Mouse (Mus musculus) gastrocnemius, adult 18-20 months (tissue): Measurements from ENCODE around the gene Abcg3. TPM values are rescaled to one million over a fixed set of nuclear protein-coding genes. Genes with fewer than 3 reads are reported as not detected.
"Not testable (repeated sequence)": the region's sequence is repeated elsewhere in the genome, so short reads cannot be mapped to it uniquely, and the experiment has no call there.

Experiments
- DNase-seq: peaks from one replicate; pipeline ENCODE4 v3.0.0; 2021; ENCODE audit warnings: low spot score
- long read RNA-seq, 2 experiments: library from polyadenylated mRNA; stranded (forward); transcript quantifications; one replicate each; pipeline ENCODE4 v2.0.0; 2021
- total RNA-seq, 2 experiments: library from RNA; stranded (reverse); gene quantifications; 2 replicates each; pipeline ENCODE4 v1.2.3; 2021

Abcg3 gene
- total RNA-seq = under 1 TPM in 1 of 2 experiments, not detected in 1; 0.11 TPM
- long read RNA-seq, experiment 1 = 0 reads
- long read RNA-seq, experiment 2 = 0 reads

DNA sequence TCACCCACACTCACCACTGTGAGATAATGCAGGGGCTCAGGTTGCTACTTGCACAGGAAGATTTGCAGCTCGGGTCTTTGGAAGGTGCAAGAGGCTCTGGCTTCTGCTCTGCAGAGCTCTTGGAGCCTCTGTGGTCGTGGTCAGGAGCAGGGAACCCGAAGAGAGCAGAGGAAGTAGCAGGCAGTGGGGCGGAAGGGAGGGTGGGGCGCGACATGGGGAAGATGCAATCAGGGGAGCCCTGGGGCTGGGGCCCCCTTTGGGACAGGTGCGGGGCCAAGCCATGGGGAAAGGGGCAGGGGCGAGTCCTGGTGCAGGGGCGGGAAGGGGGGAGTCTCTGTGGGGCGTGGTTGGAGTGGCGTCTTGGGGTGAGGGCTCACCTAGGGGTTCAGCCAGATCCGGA is at the start of gene Abcg3:
Gene Abcg3, minus strand, starts transcription at position 184 of the 400 bp plus-strand sequence.
- DNase-seq = no peak

DNA sequence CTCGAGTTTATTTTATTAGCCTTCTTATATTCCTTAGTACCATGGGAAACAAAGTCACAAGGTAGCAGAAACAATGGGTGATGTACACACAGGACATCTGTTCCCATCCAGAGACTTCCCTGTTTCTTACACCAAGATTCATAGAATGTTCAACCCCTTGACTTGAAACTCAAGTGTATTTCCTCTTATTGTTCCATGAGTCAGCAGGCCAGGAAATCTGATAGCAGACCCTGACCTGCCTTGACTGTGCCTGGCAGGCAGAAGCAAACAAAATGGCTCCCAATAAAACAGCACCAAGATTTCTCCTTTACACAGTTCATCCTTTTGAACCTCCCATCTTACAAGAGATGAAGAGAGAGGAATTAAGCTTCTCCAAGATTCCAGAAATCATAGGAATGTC is 30.0 kb upstream of the Abcg3 start:
- no peak for DNase-seq

DNA sequence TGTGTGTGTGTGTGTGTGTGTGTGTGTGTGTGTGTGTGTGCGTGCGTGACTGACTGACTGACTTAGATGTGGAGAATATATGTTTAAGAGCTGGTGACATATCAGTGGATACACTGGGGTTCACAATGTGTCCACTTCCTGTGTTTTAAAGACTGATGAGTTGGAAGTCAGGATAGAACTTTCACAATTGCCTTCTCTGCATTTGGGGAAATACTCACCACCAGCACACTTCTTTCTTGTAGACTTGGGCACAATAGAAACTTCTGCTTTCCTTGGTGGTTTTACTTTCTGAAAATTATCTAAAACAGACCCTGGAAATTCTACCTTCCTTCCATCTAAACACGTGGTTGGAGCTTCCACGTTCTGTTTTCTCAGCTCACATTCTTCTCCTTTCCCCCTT is 29.1 kb upstream of the Abcg3 start:
- DNase-seq = no peak

DNA sequence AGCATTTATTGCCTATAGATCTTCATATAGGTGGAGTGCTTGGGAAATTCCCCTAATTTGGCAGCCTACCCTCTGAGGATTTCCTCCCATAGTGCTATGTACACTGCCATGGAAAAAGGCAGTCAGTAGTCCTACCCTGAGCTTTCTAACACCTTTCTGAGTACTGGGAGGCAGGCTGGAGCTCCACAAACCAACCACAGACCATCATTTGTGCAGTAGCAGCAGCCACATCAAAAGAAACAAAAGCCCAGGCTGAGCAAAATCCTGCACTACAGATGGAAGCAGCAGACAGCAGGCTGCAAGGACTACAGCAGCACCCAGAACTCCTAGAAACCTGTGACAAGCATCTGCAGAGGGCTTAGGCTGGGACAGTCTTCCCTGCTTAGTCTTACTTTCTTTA is 27.9 kb upstream of the Abcg3 start:
- DNase-seq = no peak

DNA sequence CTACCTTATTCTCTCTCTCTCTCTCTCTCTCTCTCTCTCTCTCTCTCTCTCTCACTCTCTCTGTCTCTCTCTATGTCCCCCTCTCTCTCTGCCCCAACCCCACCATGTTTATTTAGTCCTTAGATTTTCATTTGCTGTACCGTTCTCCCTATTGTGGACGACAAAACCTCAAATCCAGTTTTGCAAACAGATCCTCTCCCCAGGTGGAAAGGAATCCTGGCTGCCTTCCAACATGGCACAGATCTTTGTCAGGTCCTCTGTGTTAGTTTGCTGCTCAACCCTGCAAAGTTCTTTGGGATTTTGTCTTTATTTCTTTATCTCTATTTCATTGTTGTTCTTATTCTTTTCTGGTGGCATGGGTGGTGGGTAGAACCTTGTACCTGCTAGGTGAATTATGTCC is 6.9 kb upstream of the Abcg3 start:
- DNase-seq = no peak

DNA sequence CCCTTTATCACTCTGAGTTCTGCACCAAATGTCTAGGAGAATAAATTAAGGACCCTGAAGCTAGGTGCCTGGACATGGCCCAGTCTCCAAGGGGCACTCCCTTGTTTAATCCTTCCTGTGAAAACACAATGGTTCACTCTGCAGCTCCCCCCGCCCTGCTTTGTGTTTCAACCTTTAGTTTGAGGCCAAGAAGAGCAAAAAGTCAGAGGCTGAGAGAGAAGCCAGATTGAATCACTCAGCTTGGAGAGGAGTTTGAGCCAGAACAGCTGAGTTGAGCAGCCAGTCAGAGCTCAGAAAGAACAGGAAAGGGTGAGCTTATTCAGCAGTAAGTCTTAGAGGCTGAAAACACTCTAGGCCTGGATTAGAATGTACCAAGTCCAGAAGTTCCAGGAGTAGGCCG is 5.5 kb upstream of the Abcg3 start:
- DNase-seq = peak; percentile 16

DNA sequence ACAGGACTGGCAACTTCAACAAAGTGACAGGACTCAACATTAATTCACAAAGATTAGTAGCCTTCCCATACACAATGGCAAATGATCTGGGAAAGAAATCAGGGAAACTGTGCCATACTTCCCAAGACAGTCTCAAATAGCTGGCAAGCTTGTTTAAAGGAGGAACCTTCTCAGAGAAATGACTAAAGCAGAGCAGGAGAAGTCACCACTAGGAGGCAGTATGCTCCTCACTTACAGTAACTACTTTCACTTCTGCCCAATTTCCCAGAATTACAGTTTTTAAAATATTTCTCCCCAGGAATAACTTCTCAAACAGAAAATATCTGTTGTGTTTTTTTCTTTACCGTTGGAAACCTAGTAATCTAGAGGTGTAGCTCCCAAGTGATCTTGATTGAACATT is 4.2 kb upstream of the Abcg3 start:
- DNase-seq = peak; percentile 55

DNA sequence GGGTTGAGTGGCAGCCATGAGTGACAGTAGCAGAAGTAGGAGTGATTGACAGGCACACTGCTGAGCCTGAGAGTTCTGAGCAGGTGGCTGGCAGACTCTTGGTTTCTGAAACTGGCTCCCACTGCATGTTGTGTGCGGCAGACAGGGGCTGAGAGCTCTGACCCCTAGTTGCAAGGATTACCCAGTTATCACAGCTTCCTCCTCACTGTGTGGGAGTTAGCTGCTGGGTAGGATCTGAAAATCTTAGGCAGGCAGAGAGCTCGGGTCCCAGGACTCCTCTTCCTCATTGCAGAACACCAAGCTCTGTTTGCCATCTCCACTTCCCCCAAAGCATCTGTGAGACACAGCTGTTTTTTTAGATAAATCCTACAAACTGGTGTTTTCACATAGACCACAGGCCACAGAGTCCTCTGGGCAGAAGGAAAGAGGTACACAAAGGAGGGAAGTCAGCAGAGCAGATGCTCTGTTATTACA is 3.4 kb downstream of the Abcg3 start:
- no peak for DNase-seq

DNA sequence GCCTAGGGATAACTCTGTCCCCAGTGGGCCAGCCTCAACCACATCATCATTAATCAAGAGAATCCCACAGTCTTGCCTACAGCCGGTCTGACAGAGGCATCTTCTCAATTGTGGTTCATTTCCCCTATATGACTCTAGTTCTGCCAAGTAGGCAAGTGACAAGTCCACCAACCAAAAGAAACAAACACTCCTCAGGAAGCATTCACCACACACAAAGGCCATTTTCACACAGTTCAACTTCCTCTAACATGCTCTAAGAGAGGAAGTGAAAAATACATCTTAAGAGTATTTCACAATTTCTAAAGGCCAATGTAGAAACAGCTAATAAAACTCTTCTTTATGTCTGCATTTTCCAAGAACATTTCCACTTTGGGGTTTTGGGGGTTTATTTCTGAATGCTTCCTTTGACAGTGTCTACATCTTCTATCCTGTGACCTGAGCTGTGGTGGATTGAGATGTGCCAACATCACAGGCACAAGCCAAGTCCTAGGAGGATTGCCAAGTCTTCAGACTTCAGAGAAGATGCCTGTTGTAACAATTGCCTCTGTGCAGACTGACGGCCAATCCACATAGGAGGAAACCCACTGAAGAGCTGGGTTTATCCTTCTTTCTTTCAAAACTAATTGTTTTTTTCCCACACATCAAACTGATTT is 24.3 kb downstream of the Abcg3 start:
- no peak for DNase-seq

DNA sequence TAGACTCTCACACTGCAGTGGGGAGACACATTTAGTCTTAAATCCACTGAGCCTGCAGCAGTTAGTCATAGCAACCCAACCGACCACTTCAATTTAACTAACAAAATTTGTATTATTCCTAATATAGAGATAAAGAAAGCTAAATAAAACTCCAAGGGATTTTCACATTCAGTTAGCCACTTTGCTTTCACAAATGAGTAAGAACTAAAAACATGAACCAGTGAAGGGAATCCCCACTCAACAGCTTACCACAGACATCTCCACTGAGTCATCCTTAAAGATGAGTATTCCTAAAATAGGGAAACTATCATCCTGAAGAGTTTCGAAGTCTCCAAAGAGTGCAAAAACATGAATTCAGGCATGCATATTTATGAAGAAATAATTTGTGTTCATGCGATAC is 27.3 kb downstream of the Abcg3 start:
- no peak for DNase-seq

DNA sequence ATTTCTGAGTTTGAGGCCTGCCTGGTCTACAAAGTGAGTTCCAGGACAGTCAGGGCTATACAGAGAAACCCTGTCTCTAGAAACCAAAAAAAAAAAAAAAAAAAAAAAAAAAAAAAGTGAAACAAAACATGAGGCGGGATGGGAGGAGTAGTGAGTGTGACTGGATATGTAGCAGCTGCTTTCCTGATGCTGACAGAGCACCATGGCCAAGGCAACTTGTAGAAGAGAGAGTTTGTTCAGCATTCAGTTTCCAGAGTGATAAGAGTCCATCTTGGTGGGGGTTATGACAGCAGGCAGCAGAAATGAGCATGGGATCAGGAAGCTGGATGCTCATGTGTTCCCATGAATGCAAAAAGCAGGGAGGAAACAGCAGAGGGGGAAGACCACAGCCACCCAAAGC is 35.6 kb downstream of the Abcg3 start:
- DNase-seq = no peak

DNA sequence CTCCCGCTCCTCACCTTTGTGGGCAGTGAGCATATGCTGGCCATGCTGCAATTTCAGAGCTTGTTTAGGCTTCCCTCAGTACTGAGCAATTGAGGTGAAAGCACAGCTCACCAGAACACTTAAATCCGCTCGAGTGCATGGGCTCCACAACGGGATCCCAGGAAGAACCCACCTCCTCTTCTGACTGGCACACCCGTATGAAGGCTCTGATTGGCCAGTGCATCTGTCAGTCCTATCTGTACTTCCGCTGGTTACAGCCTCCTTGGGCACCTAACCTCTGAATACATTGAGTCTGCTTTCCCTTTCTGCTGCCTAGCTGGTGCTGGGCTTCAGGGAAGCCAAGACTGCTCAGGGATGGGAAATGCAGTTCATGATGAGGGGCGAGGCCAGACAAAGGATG is 48.4 kb downstream of the Abcg3 start:
- no peak for DNase-seq

DNA sequence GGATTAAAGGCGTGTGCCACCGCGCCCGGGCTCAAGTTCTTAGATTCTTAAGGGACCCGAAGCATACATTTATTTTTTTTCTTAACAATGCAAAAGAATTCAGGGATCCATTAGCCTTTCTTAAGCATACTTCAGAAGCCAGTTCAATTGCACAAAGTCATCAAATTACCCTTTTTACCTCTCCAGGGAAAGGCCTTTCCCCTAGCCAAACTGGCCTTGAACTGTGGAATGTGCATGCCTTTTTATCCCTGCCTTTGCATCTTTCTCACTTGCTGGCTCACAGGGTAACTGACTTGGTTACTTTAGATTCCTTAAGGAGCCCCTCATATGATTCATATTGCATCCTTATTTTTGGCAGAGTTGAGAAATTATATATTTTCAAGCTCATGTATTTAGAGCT is 76.0 kb downstream of the Abcg3 start:
- DNase-seq = not testable (repeated sequence)

Other genes starting within 250 kb of the Abcg3 start
- 1 to 10 TPM in 1 of 2 experiments, under 1 TPM in 1; 0.48 to 1.0 TPM for gene Zfp951, start 122.6 kb downstream of the Abcg3 start, total RNA-seq
- gene Gbp9, start 156.8 kb upstream of the Abcg3 start, total RNA-seq = 1 to 10 TPM; 1.7 to 3.8 TPM
- gene Gbp8, start 156.8 kb upstream of the Abcg3 start, total RNA-seq = under 1 TPM in 1 of 2 experiments, not detected in 1; 0.09 TPM
- 1 to 10 TPM; 1.4 to 8.6 TPM for gene Gbp4, start 156.9 kb upstream of the Abcg3 start, total RNA-seq